Mouse (Mus musculus): ENCODE data around the gene Mob3b. TPM values are rescaled to one million over a fixed set of nuclear protein-coding genes. Genes with fewer than 3 reads are reported as not detected.
A peak's percentile ranks its signal among the peaks of the same experiment; 100 is the strongest.
"Not testable (repeated sequence)": the region's sequence is repeated elsewhere in the genome, so short reads cannot be mapped to it uniquely, and the experiment has no call there.

The Mob3b gene
- polyA plus RNA-seq, 1 experiment from 2014 or later: 4.6 TPM

GRCm38 (mm10) chr4:34941046-34941445 is 216.2 kb downstream of the Mob3b start:
- 94% methylated on average over 25 of the region's 25 CpGs for WGBS
- no peak overlapping the region for H3K27ac ChIP-seq (ENCODE audit: low read depth, low read length)
- no peaks in the 10 kb centered on the region for H3K9me3 ChIP-seq (replicated peaks; ENCODE audit: control insufficient read depth, low read length)
- no peaks in the 10 kb centered on the region for H3K27me3 ChIP-seq (replicated peaks; ENCODE audit: control insufficient read depth, insufficient read depth, low read length)
- DNase-seq (ENCODE audit: low spot score): no peak
- H3K4me2 ChIP-seq (ENCODE audit: low read length): no peak overlapping the region
- H3K4me1 ChIP-seq (ENCODE audit: control insufficient read depth, insufficient read depth, low read length): no peaks in the 10 kb centered on the region
- H3K9ac ChIP-seq (ENCODE audit: low read length): no peak overlapping the region
- ATAC-seq: no peak
- H3K36me3 ChIP-seq (ENCODE audit: control insufficient read depth, insufficient read depth, low read length): no peaks in the 10 kb centered on the region
- no peak overlapping the region for H3K4me3 ChIP-seq (ENCODE audit: low read depth, low read length)

- H3K27me3 ChIP-seq (replicated peaks; ENCODE audit: control insufficient read depth, insufficient read depth, low read length); H3K9me3 ChIP-seq (replicated peaks; ENCODE audit: control insufficient read depth, low read length); H3K4me3 ChIP-seq (ENCODE audit: low read depth, low read length); H3K9ac ChIP-seq (ENCODE audit: low read length); H3K36me3 ChIP-seq (ENCODE audit: control insufficient read depth, insufficient read depth, low read length); H3K27ac ChIP-seq (ENCODE audit: low read depth, low read length); H3K4me1 ChIP-seq (ENCODE audit: control insufficient read depth, insufficient read depth, low read length); ATAC-seq; H3K4me2 ChIP-seq (ENCODE audit: low read length); DNase-seq (ENCODE audit: low spot score): not testable (repeated sequence)
- WGBS: 76% methylated on average over 7 of the region's 7 CpGs
Observed at GRCm38 (mm10) chr4:34928386-34928785, 228.9 kb downstream of the Mob3b start.

- Histone ChIP-seq H3K4me2 (ENCODE audit: low read length) (no peak overlapping the region), H3K4me1 (ENCODE audit: control insufficient read depth, insufficient read depth, low read length) (no peaks in the 10 kb centered on the region), H3K27me3 (replicated peaks; ENCODE audit: control insufficient read depth, insufficient read depth, low read length) (no peaks in the 10 kb centered on the region), H3K27ac (ENCODE audit: low read depth, low read length) (no peak overlapping the region), H3K9ac (ENCODE audit: low read length) (no peak overlapping the region), H3K4me3 (ENCODE audit: low read depth, low read length) (no peak overlapping the region), H3K36me3 (ENCODE audit: control insufficient read depth, insufficient read depth, low read length) (no peaks in the 10 kb centered on the region), H3K9me3 (replicated peaks; ENCODE audit: control insufficient read depth, low read length) (no peaks in the 10 kb centered on the region)
- peak; percentile 84 for ATAC-seq
- peak; percentile 87 for DNase-seq (ENCODE audit: low spot score)
- WGBS: 69% methylated on average over 6 of the region's 6 CpGs
Observed at GRCm38 (mm10) chr4:34922177-34922870, 235.0 kb downstream of the Mob3b start.

- ATAC-seq: peak; percentile 84
- no peak overlapping the region for H3K27ac ChIP-seq (ENCODE audit: low read depth, low read length)
- no peaks in the 10 kb centered on the region for H3K9me3 ChIP-seq (replicated peaks; ENCODE audit: control insufficient read depth, low read length)
- WGBS: 20% methylated on average over 7 of the region's 7 CpGs
- no peaks in the 10 kb centered on the region for H3K36me3 ChIP-seq (ENCODE audit: control insufficient read depth, insufficient read depth, low read length)
- no peak overlapping the region for H3K9ac ChIP-seq (ENCODE audit: low read length)
- H3K4me1 ChIP-seq (ENCODE audit: control insufficient read depth, insufficient read depth, low read length): no peaks in the 10 kb centered on the region
- H3K4me2 ChIP-seq (ENCODE audit: low read length): no peak overlapping the region
- peak; percentile 69 for DNase-seq (ENCODE audit: low spot score)
- H3K27me3 ChIP-seq (replicated peaks; ENCODE audit: control insufficient read depth, insufficient read depth, low read length): no peaks in the 10 kb centered on the region
- H3K4me3 ChIP-seq (ENCODE audit: low read depth, low read length): no peak overlapping the region
Observed at GRCm38 (mm10) chr4:34917400-34917799, 239.9 kb downstream of the Mob3b start.

DNA sequence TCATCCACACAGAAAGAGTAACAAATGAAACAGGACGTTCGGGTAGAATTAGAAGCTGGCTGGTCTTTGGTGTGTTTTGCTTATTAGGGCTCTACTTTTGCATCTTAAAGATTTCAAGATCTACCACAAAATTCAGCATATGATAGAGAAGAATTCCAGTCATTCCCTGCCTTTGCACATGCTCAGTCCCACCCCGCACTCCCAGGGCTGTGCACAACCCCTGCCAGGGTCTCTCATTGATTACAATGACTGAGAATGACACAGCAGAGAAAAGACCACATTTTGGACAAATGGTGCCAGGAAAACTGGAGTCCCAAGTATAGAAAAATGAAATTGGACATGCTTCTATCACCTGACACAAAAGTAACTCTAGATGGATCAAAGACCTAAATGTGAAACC is 245.1 kb downstream of the Mob3b start:
- Histone ChIP-seq H3K9me3 (replicated peaks; ENCODE audit: control insufficient read depth, low read length) (no peaks in the 10 kb centered on the region), H3K4me2 (ENCODE audit: low read length) (no peak overlapping the region), H3K27me3 (replicated peaks; ENCODE audit: control insufficient read depth, insufficient read depth, low read length) (no peaks in the 10 kb centered on the region), H3K27ac (ENCODE audit: low read depth, low read length) (no peak overlapping the region), H3K4me1 (ENCODE audit: control insufficient read depth, insufficient read depth, low read length) (no peaks in the 10 kb centered on the region), H3K4me3 (ENCODE audit: low read depth, low read length) (no peak overlapping the region), H3K36me3 (ENCODE audit: control insufficient read depth, insufficient read depth, low read length) (no peaks in the 10 kb centered on the region), H3K9ac (ENCODE audit: low read length) (no peak overlapping the region)
- DNase-seq (ENCODE audit: low spot score) (no peak), ATAC-seq (no peak)
- WGBS: 88% methylated on average over 3 of the region's 3 CpGs

GRCm38 (mm10) chr4:34911401-34911800 is 245.9 kb downstream of the Mob3b start:
- no peaks in the 10 kb centered on the region for H3K4me1 ChIP-seq (ENCODE audit: control insufficient read depth, insufficient read depth, low read length)
- H3K9ac ChIP-seq (ENCODE audit: low read length): no peak overlapping the region
- no peaks in the 10 kb centered on the region for H3K27me3 ChIP-seq (replicated peaks; ENCODE audit: control insufficient read depth, insufficient read depth, low read length)
- no peak overlapping the region for H3K4me3 ChIP-seq (ENCODE audit: low read depth, low read length)
- DNase-seq (ENCODE audit: low spot score) (no peak), ATAC-seq (no peak)
- no peaks in the 10 kb centered on the region for H3K9me3 ChIP-seq (replicated peaks; ENCODE audit: control insufficient read depth, low read length)
- H3K36me3 ChIP-seq (ENCODE audit: control insufficient read depth, insufficient read depth, low read length): no peaks in the 10 kb centered on the region
- WGBS: 69% methylated on average over 3 of the region's 3 CpGs
- H3K27ac ChIP-seq (ENCODE audit: low read depth, low read length): no peak overlapping the region
- no peak overlapping the region for H3K4me2 ChIP-seq (ENCODE audit: low read length)

DNA sequence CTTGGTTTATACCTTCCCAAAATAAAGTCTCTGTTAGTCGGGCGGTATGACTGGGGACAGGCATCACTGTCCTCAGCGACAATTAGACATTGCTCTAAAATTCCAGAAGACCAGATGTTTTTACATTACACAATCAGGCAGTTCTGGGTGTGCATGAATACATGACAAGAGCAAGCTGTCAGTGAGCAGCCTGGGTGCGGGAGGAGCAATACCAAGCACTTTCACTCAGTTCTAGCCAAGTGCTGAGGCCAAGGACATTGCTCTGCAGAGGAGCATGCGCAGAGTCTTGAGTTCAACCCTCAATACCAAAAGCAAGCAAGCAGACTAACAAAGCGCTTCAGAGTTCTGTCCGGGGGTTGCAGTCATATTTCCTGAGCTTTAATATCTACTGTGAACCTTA is 249.2 kb downstream of the Mob3b start:
- 95% methylated on average over 7 of the region's 7 CpGs for WGBS
- Histone ChIP-seq H3K27me3 (replicated peaks; ENCODE audit: control insufficient read depth, insufficient read depth, low read length) (no peaks in the 10 kb centered on the region), H3K4me2 (ENCODE audit: low read length) (no peak overlapping the region), H3K9me3 (replicated peaks; ENCODE audit: control insufficient read depth, low read length) (0 out of 2 replicates have a peak, but pooled peaks cover 2% of the 10 kb centered on the region), H3K9ac (ENCODE audit: low read length) (no peak overlapping the region), H3K4me1 (ENCODE audit: control insufficient read depth, insufficient read depth, low read length) (no peaks in the 10 kb centered on the region), H3K36me3 (ENCODE audit: control insufficient read depth, insufficient read depth, low read length) (no peaks in the 10 kb centered on the region), H3K27ac (ENCODE audit: low read depth, low read length) (no peak overlapping the region), H3K4me3 (ENCODE audit: low read depth, low read length) (no peak overlapping the region)
- ATAC-seq (no peak), DNase-seq (ENCODE audit: low spot score) (no peak)

DNA sequence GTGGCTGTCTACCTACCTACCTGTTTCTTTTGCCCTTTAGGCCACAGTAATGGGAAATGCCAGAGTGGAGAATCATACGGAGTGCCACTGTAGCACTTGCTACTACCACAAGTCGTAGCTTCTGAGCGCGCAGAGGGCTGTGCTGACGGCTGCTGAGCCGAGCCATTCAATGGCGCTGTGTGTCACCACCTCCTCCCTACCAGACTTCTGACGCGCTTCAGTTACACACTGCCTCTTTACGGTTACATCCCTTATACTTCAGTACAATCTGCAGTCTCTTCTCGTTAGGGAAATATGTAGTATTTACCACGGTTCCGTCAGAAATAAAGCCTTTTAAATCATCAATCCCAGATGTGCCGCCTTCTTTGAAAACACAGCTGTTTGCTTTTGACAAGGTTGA is 250.3 kb downstream of the Mob3b start:
- DNase-seq (ENCODE audit: low spot score) (no peak), ATAC-seq (no peak)
- no peak overlapping the region for H3K27ac ChIP-seq (ENCODE audit: low read depth, low read length)
- 34% methylated on average over 14 of the region's 14 CpGs for WGBS
- 0 out of 2 replicates have a peak, but pooled peaks cover 2% of the 10 kb centered on the region for H3K9me3 ChIP-seq (replicated peaks; ENCODE audit: control insufficient read depth, low read length)
- H3K4me3 ChIP-seq (ENCODE audit: low read depth, low read length): no peak overlapping the region
- H3K36me3 ChIP-seq (ENCODE audit: control insufficient read depth, insufficient read depth, low read length): no peaks in the 10 kb centered on the region
- H3K9ac ChIP-seq (ENCODE audit: low read length): no peak overlapping the region
- no peak overlapping the region for H3K4me2 ChIP-seq (ENCODE audit: low read length)
- no peaks in the 10 kb centered on the region for H3K27me3 ChIP-seq (replicated peaks; ENCODE audit: control insufficient read depth, insufficient read depth, low read length)
- no peaks in the 10 kb centered on the region for H3K4me1 ChIP-seq (ENCODE audit: control insufficient read depth, insufficient read depth, low read length)

- H3K4me1 ChIP-seq (ENCODE audit: control insufficient read depth, insufficient read depth, low read length): no peaks in the 10 kb centered on the region
- WGBS: 82% methylated on average over 4 of the region's 4 CpGs
- ATAC-seq: no peak
Observed at GRCm38 (mm10) chr4:34906151-34906550, 251.1 kb downstream of the Mob3b start.

More at GRCm38 (mm10) chr4:34906151-34906550, 251.1 kb downstream of the Mob3b start:
- Histone ChIP-seq H3K27me3 (replicated peaks; ENCODE audit: control insufficient read depth, insufficient read depth, low read length) (no peaks in the 10 kb centered on the region), H3K36me3 (ENCODE audit: control insufficient read depth, insufficient read depth, low read length) (no peaks in the 10 kb centered on the region), H3K9me3 (replicated peaks; ENCODE audit: control insufficient read depth, low read length) (0 out of 2 replicates have a peak, but pooled peaks cover 2% of the 10 kb centered on the region), H3K27ac (ENCODE audit: low read depth, low read length) (no peak overlapping the region), H3K4me3 (ENCODE audit: low read depth, low read length) (no peak overlapping the region), H3K9ac (ENCODE audit: low read length) (no peak overlapping the region), H3K4me2 (ENCODE audit: low read length) (no peak overlapping the region)
- DNase-seq (ENCODE audit: low spot score): no peak
